Mouse (Mus musculus): Measurements from ENCODE around the gene Phospho1.
A peak's percentile ranks its signal among the peaks of the same experiment; 100 is the strongest.

Gene Phospho1

DNA sequence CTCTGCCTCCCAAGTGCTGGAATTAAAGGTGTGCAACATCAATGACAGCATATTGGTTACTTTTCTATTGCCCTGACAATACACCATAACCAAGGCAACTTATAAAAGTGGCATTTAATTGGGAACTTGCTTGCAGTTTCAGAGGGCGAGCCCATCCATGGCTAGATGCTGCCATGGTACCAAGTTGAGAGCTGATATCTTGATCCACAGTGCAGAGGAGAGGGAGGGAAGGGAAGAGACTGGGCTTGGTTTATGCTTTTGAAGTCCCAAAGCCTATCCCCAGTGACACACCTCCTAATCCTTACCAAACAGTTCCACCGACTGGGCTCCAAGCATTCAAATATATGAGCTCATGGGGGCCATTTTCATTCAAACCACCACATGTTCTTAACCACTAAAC lies 10.2 kb upstream of the Phospho1 start:
- no peak for DNase-seq

DNA sequence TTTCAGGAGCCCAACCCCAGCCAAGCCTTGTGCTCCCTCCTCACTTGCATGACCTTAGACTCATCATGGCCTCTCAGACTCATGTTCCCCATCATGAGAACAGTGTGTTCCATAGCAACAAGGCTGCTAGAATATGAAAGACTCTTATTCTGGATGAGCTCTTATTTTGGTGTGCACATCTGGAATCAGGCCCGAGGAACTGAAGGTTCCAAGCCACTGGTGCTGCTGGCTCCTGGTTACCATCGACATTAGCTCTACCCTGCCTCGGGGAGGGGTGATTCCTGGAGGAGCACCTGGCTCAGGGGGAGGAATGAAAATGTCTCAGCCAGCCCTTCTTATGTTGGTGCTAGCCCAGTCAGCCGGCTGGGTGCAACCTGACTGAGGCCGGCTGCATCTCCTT lies 9.4 kb upstream of the Phospho1 start:
- DNase-seq: no peak

DNA sequence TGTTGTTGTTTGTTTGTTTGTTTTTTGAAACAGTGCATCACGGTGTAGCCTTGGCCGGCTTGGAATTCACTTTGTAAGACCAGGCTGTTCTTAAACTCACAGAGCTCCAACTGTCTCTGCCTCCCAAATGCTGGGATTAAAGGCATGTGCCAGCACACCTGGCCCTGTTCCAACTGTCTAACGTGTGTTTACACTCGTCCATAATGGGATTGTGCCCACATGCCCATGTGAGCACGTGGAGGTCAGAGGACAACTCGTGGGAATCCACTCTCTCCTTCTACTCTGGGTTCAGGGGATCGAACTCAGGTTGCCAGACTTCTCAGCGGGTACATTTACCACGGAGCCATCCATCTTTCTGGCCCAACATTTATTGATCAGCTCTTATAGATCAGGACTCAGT lies 8.9 kb upstream of the Phospho1 start:
- no peak for DNase-seq

DNA sequence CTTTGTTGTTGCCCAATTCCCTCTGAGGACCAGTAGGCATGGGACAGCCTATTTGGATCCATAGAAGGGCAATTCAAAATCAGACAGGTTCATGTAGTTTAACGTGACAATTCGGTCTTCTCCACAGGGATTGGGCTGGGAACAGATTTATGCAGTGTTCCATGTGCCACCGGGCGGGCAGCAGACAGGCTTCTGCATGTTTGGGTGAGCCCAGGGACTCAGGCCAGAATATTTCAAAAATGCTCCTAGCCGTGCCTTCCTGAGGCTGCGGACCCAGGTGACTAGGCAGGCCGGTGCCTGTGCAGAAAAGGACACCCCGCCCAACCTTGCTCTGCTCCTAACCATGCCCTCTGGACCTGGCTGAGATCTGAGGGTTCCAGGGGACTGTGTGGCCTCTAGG lies 5.2 kb upstream of the Phospho1 start:
- no peak for DNase-seq

DNA sequence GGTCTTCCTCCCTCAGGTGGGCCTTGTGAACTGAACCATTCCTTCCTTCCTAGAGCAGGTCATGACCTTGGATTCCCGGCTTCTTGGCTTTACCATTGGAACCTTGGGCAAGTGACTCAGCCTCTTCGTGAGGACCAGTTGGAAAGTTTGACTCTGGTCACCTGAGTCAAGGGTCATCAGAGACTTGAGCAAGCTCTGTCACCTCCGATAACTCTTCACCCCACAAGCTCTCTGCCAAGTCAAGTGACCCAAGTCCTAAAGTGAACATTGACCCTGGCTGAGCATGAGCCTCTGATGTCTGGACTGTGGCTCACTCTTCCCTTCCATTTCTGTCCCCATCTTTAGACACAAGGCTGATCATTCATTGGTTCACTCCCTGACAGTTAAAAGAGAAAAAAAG lies 2.8 kb upstream of the Phospho1 start:
- no peak for DNase-seq

DNA sequence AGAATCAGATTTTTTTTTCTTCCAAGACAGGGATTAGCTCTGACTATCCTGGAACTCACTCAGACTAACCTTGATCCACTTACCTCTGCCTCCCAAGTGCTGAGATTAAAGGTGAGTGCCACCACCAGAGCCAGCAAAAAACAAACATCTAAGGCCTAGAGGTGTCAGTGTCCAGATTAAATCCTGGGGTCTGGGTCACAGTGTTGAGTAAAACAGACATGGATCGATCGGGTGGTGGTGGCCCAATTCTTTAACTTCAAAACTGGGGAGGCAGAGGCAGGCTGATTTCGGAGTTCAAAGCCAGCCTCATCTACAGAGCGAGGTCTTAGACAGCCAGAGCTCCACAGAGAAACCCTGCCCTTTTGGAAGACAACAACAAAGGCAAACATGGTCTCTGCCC lies 1.9 kb upstream of the Phospho1 start:
- no peak for DNase-seq

DNA sequence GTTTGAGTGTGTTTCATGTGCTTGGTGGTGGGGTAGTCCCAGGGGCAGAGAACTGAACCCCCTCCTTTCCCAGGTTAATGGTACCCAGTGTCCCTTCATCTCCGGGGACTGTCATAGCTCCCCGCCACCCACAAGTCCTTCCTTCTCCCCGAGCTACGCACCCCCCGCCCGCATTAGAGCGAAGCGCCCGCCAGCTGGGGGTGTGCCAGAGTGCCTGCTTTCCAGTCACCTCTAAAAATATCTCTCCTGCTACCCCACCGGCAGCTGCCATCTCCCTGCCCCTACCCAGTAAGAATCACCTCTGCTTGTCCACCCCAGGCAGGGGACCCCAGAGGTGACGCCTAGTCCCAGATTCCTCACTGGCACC lies 561 bp downstream of the Phospho1 start:
- peak; percentile 72 for DNase-seq

DNA sequence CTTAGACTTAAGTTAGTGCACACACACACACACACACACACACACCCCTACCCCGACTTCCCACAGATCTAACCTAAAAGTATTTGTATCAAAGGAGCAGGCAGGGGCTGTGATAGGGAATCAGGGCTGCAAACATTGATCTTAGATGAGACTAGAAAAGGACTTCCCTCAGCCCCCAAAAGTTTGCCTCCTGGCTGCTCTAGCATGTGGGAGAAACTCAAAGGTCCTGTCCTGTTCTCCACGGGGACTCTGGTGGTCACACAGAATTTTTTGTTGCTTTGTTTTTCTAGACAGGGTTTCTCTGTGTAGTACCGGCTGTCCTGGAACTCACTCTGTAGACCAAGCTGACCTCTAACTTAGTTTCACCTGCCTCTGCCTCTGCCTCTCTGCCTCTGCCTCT lies 1.3 kb downstream of the Phospho1 start:
- DNase-seq: no peak

DNA sequence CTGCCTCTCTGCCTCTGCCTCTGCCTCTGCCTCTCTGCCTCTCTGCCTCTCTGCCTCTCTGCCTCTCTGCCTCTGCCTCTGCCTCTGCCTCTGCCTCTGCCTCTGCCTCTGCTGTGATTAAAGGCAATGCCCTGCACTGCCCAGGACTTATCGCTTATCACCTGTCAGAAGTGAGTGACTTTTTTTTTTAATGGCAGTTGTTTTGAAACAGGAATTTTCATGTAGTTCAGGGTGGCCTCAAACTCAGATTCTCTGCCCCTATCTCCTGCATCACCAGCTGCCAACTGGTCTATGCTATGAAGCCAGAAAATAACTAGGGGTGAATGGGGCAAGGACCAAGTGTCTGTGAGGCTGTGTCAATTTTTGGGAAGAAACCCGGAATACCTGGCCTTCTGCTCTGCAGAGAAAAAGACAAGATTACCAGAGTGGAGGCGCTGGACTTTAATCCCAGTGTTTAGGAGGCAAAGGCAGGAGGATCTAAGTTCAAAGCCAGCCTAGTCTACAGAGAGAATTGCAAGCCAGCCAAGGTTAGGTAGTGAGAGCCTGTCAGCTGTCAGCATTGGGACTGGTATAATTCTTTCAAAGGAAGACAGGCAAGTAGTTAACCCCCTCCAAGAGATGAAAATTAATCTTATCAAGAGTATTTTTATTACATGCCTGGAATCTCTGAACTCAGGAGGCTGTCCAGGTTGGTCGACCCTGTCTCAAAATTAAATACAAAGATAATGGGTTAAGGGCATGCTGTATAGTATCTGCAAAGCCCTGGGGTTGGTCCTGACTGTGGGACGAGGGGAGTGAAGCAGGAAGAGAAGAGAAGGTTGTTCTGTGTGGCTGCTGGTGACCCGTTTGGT lies 2.2 kb downstream of the Phospho1 start:
- DNase-seq: no peak

DNA sequence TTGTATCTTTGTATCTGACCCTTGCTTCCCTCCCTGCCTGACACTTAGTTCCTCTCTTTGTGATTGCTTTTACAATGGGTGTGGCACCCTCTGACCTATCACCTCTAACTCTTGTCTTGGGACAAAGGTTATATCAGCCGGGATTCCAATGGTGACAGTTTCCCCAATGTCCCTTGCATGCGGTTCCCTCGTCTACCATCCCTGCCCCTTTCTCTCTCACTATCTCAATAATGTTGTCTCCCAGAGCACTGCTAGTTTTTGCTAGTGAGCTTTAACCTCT lies 2.8 kb downstream of the Phospho1 start:
- DNase-seq: no peak

DNA sequence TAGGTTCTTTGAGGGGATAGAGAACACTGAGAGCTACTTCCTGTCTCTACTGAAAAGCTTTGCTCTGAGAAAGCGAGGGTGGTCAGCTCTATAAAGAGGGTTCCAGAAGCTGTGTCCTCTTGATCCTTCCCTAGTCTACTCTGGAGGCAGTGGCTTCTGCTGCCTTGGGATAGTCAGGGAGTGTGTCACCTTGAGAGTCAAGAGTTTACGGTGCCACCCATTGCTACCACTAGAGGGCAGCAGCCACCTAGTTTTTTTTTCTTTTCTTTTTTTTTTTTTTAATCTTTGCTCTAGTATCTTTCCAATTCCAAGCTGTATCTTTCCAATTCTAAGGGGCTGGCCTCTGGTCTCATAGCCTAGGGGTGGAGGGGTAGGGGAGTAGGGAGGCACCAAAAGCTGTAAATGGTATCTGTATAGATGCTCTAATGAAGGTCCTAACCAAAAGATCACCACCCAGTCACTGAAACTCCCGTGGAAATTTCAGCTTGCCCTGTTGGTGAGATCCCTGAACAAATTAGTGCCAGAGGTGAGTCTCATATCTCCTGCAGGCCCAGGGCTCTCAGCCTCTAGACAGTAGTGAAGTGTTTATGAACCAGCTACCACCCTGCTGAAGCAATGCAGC lies 3.3 kb downstream of the Phospho1 start:
- peak; percentile 83 for DNase-seq

DNA sequence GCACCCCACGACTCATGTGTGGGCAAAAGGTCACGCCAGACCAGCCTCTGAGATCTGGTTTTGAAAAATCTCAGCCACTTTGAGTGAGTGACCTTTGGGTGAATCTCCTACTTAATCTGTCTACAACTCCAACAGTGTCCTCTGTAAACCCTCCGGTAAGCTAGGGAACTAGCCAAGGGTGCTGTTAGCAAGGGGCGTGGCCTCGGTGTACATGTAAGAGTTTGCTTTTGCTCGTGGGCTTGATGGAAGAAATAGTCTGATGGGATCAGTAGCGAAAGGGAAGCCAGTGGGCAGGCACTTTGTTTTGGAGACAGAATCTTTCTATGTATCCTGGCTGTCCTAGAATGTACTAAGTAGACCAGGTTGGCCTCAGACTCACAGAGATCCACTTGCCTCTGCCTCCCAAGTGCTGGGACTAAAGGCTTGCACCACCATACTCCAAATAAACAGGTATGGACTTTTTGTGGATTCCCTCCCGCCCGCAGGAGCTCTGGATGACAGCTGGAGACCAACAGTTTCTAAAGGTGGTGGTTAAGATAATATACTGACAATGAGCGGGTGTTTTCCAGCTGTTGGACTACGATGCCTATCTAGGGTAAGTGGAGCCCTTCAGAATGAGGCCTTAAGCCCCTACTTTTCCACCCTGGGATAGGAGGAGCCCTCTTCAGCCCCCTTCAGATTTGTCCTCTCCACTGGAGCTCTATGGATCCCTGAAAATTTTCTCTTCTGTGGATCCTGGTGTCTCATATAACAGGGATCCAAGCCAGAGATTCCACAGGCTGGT lies 4.1 kb downstream of the Phospho1 start:
- peak; percentile 61 for DNase-seq

DNA sequence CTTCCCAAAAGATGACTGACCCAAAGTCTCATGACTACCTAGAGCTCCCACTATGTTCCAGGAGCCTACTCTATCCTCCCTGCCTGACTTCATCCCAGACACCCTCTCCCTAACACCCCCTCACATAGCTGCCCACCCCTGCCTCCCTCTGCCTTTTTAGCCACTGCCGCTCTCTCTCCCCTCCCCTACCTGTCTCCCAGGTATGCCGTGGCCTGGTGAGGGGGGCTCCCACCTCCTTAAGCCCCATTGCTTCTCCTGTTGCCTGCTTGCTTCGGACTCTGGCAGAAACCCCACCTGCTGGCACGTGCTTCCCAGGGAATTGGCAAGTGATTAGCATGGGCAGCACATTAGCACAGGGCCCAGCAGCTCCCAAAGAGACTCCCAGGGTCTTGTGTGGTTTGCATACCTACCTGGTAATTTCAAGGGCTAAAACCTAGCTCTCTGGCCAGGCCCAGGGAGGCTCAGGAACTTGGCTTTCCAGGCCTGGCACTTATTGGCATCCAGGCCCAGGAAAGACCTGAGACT lies 5.3 kb downstream of the Phospho1 start:
- DNase-seq: peak; percentile 46

DNA sequence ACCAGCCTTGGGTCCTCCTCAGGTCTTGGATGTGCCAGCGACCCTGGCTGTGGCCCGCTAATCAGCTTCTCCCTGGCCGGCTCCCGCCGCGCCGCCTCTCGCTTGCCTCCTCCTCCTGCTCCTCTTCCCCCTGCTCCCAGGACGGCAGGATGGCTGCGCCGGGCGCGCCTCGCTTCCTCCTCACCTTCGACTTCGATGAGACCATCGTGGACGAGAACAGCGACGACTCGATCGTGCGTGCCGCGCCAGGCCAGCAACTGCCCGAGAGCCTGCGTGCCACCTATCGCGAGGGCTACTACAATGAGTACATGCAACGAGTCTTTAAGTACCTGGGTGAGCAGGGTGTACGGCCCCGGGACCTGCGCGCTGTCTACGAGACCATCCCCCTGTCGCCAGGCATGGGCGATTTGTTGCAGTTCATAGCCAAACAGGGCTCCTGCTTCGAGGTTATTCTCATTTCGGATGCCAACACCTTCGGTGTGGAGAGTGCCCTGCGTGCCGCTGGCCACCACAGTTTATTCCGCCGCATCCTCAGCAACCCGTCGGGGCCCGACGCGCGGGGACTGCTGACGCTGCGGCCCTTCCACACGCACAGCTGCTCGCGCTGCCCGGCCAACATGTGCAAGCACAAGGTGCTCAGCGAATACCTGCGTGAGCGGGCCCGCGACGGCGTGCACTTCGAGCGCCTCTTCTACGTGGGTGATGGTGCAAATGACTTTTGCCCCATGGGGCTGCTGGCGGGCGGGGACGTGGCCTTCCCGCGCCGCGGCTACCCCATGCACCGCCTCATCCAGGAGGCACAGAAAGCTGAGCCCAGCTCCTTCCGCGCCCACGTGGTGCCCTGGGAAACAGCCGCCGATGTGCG lies 6.3 kb downstream of the Phospho1 start:
- DNase-seq: peak; percentile 75

DNA sequence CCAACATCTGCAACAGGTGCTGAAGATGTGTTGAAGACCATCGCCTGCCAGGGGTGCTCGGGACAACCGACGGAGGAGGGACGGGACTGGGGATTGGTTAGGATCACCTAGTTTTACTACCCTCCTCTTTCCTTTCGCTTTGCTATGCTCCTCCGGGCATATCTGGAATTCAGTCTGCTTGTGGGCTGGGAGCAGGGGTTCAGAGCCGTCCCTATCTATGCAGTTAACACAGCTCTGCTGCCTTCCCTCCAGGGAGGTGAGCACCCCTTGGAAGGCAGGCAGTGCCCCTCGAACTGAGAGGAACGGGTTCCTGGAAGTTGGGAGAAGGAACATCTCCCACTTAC lies 6.9 kb downstream of the Phospho1 start:
- DNase-seq: no peak

DNA sequence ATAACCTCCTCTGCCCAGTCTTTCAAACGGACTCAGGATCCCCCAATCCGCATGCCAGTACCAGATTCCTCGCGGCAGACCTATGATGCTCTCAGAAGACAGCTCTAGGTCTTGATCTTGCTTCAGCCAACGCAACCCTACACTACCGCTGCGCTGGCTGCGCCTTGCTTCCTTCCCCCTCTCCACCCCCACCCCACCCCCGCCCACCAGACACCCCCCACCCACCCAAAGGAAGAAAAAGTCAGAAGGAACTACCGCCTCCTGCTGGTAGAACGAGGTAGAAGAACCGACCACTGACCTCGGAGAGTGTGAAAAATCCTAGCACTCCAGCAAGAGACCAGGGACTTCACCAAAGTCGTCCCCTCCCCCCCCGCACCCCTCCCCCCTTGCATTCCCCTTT lies 7.3 kb downstream of the Phospho1 start:
- peak; percentile 63 for DNase-seq

DNA sequence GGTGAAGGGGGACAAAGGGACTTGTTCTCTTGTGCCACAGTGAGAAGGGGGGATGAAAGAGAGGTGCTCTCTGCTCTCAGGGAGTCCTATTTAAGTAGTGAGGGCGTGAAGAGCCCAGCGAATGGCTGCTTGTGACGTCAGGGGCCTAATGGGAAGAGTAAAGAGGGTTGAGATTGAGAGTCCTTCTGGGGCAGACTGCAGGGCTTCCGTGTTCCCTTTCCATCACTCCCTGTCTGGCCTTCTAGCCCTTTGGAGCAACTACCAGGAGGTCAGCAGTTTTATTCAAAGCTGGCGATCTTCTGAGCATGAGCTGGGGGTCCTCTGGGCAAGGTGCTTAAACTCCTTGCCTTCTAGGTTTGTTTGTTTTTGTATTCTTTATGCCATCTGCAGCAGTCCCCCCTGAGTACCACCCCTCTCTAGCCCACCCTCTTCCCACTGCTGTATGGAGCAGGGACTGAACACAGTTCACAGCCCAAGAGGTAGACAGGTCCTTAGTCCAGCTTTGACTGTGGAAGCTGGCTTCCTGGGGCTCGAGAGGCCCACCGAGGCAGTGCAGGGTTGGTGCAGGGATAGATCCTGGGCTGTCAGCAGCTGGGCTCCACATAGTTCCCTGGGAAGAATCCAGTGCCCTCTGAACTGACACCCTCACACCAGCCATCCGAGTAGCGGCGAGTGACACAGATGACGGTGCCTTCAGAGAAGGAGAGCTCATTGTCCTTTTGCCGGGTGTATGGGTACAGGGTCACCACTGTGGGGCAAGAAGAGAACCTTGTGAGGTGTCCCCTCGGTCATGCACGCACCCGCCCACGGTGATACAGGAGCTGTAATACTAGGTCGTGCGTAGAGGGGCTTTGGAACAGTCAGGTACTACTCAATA lies 8.1 kb downstream of the Phospho1 start:
- peak; percentile 47 for DNase-seq

DNA sequence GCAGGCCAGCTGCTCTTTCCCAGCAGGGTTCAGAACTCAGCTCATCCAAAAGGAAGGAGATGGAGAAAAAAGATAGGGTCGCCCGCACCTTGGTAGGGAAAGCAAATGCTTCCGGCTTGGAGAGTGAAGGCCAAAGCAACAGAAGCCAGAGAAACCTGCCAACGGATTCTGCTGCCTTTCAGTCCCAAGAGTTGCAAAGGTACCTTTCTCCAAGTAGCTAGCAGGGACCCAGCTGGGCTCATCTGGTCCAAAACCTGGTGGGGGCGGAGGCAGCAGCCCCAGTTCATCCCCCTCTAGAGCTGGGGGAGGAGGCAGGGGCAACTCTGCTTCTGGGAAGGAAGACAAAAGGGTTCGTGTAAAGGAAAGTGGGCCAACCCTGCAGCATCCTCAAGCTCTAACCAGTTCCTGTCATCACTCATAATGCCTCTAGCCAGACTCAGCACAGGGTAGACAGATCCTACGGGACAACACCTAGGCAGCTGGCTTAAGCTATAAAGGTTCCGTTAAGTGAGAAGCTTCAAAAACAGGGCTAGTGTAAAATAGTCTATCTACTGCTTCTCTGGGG lies 8.8 kb downstream of the Phospho1 start:
- DNase-seq: peak; percentile 74

DNA sequence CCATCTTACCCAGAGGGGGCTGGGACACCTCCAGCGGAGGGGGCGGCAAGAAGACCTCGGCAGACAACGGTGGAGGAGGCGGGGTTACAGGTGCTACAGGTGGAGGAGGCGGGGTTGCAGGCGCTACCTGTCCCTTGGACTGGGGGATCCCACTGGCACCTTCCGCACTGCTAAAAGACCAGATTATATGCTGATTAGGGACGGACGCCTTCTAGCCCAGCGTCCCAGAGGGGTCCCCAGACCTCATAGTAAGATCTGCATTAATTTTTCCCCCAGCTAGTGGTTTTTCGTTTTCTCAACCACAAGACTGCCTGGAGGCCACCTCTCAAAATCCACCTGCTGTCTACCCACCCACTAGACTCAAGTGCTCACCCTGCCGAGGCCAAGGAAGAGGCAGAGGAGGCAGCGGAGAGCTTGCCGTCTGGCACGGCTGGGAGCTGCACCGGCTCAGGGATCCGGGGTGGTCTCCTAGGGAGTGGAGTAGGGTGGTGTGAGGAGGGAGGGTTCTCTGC lies 9.4 kb downstream of the Phospho1 start:
- peak; percentile 76 for DNase-seq

DNA sequence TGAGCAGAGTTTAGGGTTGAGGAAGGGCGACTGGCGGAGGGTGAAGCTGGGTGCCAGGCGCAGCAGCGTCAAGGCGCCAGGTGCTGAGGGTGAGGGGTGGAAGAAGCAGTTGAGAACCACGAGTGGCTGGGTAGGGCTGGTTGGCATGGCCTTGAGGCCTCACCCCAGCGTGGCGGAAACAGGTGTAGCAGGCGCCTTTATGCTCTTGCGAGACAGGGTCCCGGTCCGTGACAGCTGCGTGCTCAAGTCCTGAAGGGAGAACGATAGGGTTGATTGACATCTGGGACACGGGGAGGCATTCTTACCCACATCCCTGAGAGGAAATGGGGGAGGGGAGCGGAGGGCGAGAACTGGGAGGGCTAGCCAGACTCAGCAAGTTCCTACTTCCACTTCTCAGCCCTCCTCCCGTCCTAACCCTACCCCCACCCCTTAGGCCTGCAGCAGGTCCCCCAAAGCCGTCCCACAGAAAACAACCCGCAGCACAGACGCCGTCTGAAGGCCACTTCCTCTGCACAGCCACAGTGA lies 9.9 kb downstream of the Phospho1 start:
- DNase-seq: peak; percentile 91

All from thymus, postnatal 4 days (tissue).